Mouse (Mus musculus) midbrain, embryonic 14.5 days (tissue): ENCODE measurements at regions not wholly inside any gene's neighbourhood (a gene's known extent, or its start where the extent isn't known, plus 50 kb on each side); places are given as distances from the start of the nearest gene placed in this dataset.
A peak's percentile ranks its signal among the peaks of the same experiment; 100 is the strongest.

Source experiments
- ATAC-seq: fragments of 200-750 bp; cut with Nextera tagmentation; 2 replicates; pipeline ENCODE4 v1.8.0; 2017; ENCODE audit warnings: moderate number of reproducible peaks, moderate library complexity; ENCODE audit not compliant: low FRiP score, low TSS enrichment
- DNase-seq: peaks from one replicate; pipeline ENCODE4 v3.0.0-alpha.2; 2015
- H3K27ac ChIP-seq: fragments of 300-500 bp; sonication (generic); replicated peaks from 2 replicates; pipeline ENCODE4 v1.5.1; 2014; ENCODE audit warnings: mild to moderate bottlenecking, low read depth, low read length, moderate library complexity
- H3K27me3 ChIP-seq: fragments of 300-500 bp; sonication (generic); 2 replicates; pipeline ENCODE4 v1.6.1; 2014; ENCODE audit warnings: low read length, control low read depth, mixed read lengths; ENCODE audit not compliant: control insufficient read depth, insufficient read depth
- H3K36me3 ChIP-seq: fragments of 300-500 bp; sonication (generic); 2 replicates; pipeline ENCODE4 v1.6.1; 2014; ENCODE audit warnings: low read length, control low read depth; ENCODE audit not compliant: control insufficient read depth, insufficient read depth
- H3K4me1 ChIP-seq: fragments of 300-500 bp; sonication (generic); 2 replicates; pipeline ENCODE4 v1.6.1; 2014; ENCODE audit warnings: mild to moderate bottlenecking, antibody characterized with exemption, low read length, control low read depth; ENCODE audit not compliant: control insufficient read depth, insufficient read depth
- H3K4me2 ChIP-seq: fragments of 300-500 bp; sonication (generic); 2 replicates; pipeline ENCODE4 v1.6.1; 2014; ENCODE audit warnings: mild to moderate bottlenecking, low read length, moderate library complexity
- H3K4me3 ChIP-seq: fragments of 300-500 bp; sonication (generic); replicated peaks from 2 replicates; pipeline ENCODE4 v1.5.1; 2014; ENCODE audit warnings: low read depth, low read length
- H3K9ac ChIP-seq: fragments of 300-500 bp; sonication (generic); replicated peaks from 2 replicates; pipeline ENCODE4 v1.6.1; 2014; ENCODE audit warnings: mild to moderate bottlenecking, low read length, moderate library complexity
- H3K9me3 ChIP-seq: fragments of 300-500 bp; sonication (generic); 2 replicates; pipeline ENCODE4 v1.6.1; 2016; ENCODE audit warnings: low read length, control low read depth, mixed read lengths; ENCODE audit not compliant: control insufficient read depth
- WGBS: fragments of 180-500 bp; shearing (Covaris S2); extraction: QIAGEN DNeasy Blood & Tissue Kit; methylation state at CpG from one replicate; pipeline ENCODE4 v1.1.7; 2014; 5-methylcytosine and 5-hydroxymethylcytosine counted together

DNA sequence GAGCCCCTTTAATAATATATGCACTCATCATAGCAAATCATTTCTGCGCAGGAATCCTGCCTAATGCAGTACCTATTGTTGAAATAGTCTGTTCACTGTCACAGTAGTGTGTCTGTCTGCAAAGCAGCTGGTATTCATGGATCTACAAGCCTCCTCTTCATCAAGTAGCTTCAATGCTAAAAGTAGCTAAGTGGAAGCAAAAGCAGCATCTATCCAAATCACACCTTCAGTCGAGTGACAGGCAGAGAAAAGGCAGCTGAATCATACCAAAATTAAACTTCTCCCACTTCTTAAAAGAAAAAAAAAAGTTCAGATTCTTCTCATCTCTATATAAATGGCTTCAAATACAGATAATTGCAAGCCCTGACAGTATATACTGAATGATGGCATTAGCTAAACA is 96.2 kb upstream of the Setmar start:
- Histone ChIP-seq H3K9ac (no peak overlapping the region), H3K27ac (no peak overlapping the region), H3K27me3 (no peaks in the 10 kb centered on the region), H3K4me3 (no peak overlapping the region), H3K36me3 (no peaks in the 10 kb centered on the region), H3K9me3 (no peaks in the 10 kb centered on the region), H3K4me2 (no peak overlapping the region), H3K4me1 (no peaks in the 10 kb centered on the region)
- WGBS, result 90% methylated on average over 2 of the region's 2 CpGs
- no peak for DNase-seq
- ATAC-seq, result no peak

GRCm38 (mm10) chr6:107998921-107999690 is 65.7 kb upstream of the Setmar start:
- DNase-seq, result no peak
- no peaks in the 10 kb centered on the region for H3K27me3 ChIP-seq
- H3K36me3 ChIP-seq, result no peaks in the 10 kb centered on the region
- ATAC-seq, result no peak
- H3K4me2 ChIP-seq, result no peak overlapping the region
- H3K9ac ChIP-seq, result no peak overlapping the region
- H3K27ac ChIP-seq, result no peak overlapping the region
- H3K9me3 ChIP-seq, result no peaks in the 10 kb centered on the region
- 82% methylated on average over 8 of the region's 8 CpGs for WGBS
- H3K4me3 ChIP-seq, result no peak overlapping the region
- H3K4me1 ChIP-seq, result no peaks in the 10 kb centered on the region

DNA sequence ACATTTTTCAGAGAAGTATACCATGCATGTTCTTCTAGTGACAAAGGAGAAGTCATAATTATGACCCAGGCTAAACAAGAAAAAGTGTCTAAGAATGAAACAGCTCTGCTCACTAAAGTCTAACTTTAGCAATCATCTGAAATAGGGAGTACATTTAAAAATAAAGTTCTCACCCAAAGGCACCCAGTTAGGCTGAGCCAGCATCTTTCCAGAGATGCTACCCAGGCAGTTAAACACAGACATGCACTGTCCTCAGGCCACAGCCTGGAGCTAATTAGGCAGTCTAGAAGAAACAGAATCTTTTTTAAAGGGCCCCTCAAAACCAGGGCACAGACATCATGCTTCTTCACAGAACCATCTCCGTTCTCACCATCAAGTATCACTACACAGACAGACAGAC is 61.6 kb upstream of the Setmar start:
- Histone ChIP-seq H3K27me3 (no peaks in the 10 kb centered on the region), H3K36me3 (no peaks in the 10 kb centered on the region), H3K4me1 (no peaks in the 10 kb centered on the region), H3K9ac (no peak overlapping the region), H3K4me2 (no peak overlapping the region), H3K4me3 (no peak overlapping the region), H3K27ac (no peak overlapping the region), H3K9me3 (no peaks in the 10 kb centered on the region)
- no peak for ATAC-seq
- DNase-seq, result no peak
- WGBS, result 71% methylated on average over 1 of the region's 1 CpGs

DNA sequence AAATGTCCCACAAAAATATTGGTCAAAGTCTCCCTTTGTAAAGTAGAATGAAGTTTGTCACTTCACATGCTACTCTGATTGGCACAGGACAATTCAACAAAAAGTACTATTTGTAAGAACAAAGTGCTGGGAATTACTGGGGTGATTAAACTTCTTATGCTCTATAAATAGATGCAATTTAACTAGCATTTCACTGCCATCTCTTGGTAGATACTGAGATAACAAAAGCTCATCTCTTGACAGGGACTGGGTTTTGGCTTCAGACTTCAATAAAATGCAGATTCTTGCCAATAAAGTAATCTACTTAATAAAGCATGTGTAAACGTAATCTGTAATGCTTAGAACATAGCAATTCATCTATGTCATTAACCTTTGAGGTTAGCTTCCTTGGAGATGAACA is 56.5 kb upstream of the Setmar start:
- Histone ChIP-seq H3K4me1 (no peaks in the 10 kb centered on the region), H3K4me2 (no peak overlapping the region), H3K27me3 (no peaks in the 10 kb centered on the region), H3K27ac (no peak overlapping the region), H3K9ac (no peak overlapping the region), H3K36me3 (no peaks in the 10 kb centered on the region), H3K9me3 (no peaks in the 10 kb centered on the region), H3K4me3 (no peak overlapping the region)
- DNase-seq (peak; percentile 39), ATAC-seq (no peak)
- 76% methylated on average over 1 of the region's 1 CpGs for WGBS
